Mouse (Mus musculus) brain, embryonic 14.5 days (tissue): Measurements from ENCODE around the gene Spem1.

ENCODE experiments used
- CTCF ChIP-seq: fragments of 200-500 bp; IDR thresholded peaks from 2 replicates; pipeline ENCODE4 v1.5.1; 2012; ENCODE audit warnings: inconsistent platforms, mild to moderate bottlenecking, moderate library complexity, borderline replicate concordance; ENCODE audit not compliant: insufficient read depth, insufficient read length; ENCODE audit errors: extremely low read depth
- POLR2A ChIP-seq: fragments of 200-500 bp; IDR thresholded peaks from 2 replicates; pipeline ENCODE4 v1.6.1; 2012; ENCODE audit warnings: mild to moderate bottlenecking, inconsistent platforms, borderline replicate concordance; ENCODE audit not compliant: poor library complexity, insufficient read depth, insufficient read length, severe bottlenecking; ENCODE audit errors: extremely low read depth

DNA sequence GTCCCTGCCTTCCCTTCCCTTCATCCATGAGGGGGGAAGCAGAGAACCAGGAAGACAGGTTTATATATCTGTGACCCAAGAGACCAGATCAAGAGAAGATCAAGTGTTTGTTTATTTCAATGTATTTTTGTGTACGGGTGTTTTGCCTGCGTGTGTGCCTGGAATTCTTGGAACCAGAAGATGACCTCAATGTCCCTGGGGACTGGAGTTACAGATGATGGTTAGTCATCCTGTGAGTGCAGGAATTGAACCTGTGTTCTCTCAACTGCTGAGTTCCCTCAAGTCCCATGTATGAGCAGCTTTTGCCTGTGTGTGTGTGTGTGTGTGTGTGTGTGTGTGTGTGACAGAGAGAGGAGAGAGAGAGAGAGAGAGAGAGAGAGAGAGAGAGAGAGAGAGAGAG is 14.3 kb downstream of the Spem1 start:
- no peak for TF ChIP-seq CTCF
- no peak for TF ChIP-seq POLR2A
